ENCODE assay signal across 9 mouse cellular contexts in the genomic region with DNA sequence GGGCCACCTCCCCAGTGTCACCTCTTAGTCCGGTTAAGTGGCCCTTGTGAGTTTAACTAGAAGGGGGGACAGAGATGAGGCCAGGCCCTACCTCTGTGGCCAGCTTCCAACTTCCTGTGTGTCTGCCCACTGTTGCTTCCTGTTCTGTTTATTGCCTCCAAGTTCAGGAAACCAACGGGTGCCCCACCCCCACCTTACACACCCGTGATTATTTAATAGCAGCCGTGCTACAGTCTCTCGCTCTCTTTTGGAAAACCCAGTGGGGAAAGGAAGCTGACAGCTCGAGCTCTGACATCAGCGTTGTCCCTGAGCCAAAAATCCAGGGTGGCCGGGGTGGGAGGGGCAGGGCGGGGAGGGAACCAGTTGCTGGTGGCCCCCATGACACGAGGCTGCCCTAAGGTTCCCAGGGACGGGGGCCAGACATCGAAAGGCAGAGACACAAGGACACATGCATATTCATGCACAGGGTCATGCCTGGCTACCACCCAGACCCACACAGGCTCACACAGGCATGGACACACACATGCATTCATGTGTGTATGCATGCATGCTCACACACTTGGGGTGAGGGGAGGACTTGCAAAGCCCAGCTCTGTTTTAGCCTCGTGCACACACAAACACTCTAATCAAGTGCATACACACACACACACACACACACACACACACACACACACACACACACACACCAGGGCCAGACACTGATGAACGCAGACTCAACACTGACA. TPM values are rescaled to one million over a fixed set of nuclear protein-coding genes. Genes with fewer than 3 reads are reported as not detected.
DNase-seq lines count a peak whose midpoint lies in the region; ATAC-seq and TF ChIP-seq lines count a peak whose summit lies in the region.
"Had no signal": no experiment of that assay in that cellular context is flagged by ENCODE, and none has a peak within 500 bp of the region (broad histone marks: within the 10 kb centered on the region; RNA-seq: fewer than 3 reads in every experiment).

No protein-coding gene starts in this region.

- intact Hi-C loops in heart, postnatal 25 days (cut with DNase I) = no loop called here
- intact Hi-C loops in left cerebral cortex, adult 2 months (cut with DNase I) = loop anchor here (10.0 kb wide), 1 partner anchor 604 kb away; no protein-coding TSS in a partner anchor

- peaks cover 10% of the 10 kb centered on the region for H3K27me3 ChIP-seq in heart, postnatal 0 days (ENCODE audit: control insufficient read depth, insufficient read depth, low read length)
- peaks cover 21% of the 10 kb centered on the region for H3K27me3 ChIP-seq in limb, embryonic 13.5 days
- peaks cover 19% of the 10 kb centered on the region for H3K27me3 ChIP-seq in midbrain, postnatal 0 days (ENCODE audit: insufficient read depth, low read length)

- H3K4me1 ChIP-seq in heart, postnatal 0 days (ENCODE audit: control insufficient read depth, insufficient read depth) = peaks cover 31% of the 10 kb centered on the region
- H3K4me1 ChIP-seq in limb, embryonic 13.5 days = peaks cover 47% of the 10 kb centered on the region
- 0 out of 2 replicates have a peak, but pooled peaks cover 5% of the 10 kb centered on the region for H3K4me1 ChIP-seq in midbrain, postnatal 0 days (ENCODE audit: insufficient read depth, low read length)

- no peaks in the 10 kb centered on the region for H3K36me3 ChIP-seq in heart, postnatal 0 days (replicated peaks; ENCODE audit: control insufficient read depth, insufficient read depth, low read length)
- no peaks in the 10 kb centered on the region for H3K36me3 ChIP-seq in limb, embryonic 13.5 days
- H3K36me3 ChIP-seq in midbrain, postnatal 0 days (ENCODE audit: insufficient read depth, low read length) = no peaks in the 10 kb centered on the region

- peak overlapping the region; percentile 43 for H3K4me2 ChIP-seq in heart, postnatal 0 days (ENCODE audit: low read depth, low read length)
- peak overlapping the region; percentile 25 for H3K4me2 ChIP-seq in limb, embryonic 13.5 days (replicated peaks)
- H3K4me2 ChIP-seq in midbrain, postnatal 0 days (ENCODE audit: low read depth, low read length, poor library complexity, severe bottlenecking) = no peak overlapping the region; the same call in 1 of the 2 replicates

- no peak for TF ChIP-seq CTCF in heart, postnatal 0 days (IDR thresholded peaks at IDR 0.05; ENCODE audit: low read depth)
- no peak for TF ChIP-seq CTCF in midbrain, postnatal 0 days (IDR thresholded peaks at IDR 0.05)
- TF ChIP-seq CTCF in left cerebral cortex, adult 2 months (IDR thresholded peaks at IDR 0.05) = no peak

- no peaks in the 10 kb centered on the region for H3K9me3 ChIP-seq in heart, postnatal 0 days (replicated peaks; ENCODE audit: control insufficient read depth, low read length)
- H3K9me3 ChIP-seq in limb, embryonic 13.5 days = no peaks in the 10 kb centered on the region
- no peaks in the 10 kb centered on the region for H3K9me3 ChIP-seq in midbrain, postnatal 0 days (ENCODE audit: low read length)

- WGBS in heart, postnatal 0 days = 11% methylated on average over 14 of the region's 14 CpGs
- WGBS in limb, embryonic 13.5 days = 26% methylated on average over 14 of the region's 14 CpGs
- 37% methylated on average over 14 of the region's 14 CpGs for WGBS in midbrain, postnatal 0 days

- DNase-seq in heart, adult 11 months = peak; percentile 98
- DNase-seq in heart, postnatal 25 days (ENCODE audit: low spot score) = no peak
- peak; percentile 43 for DNase-seq in adrenal gland, postnatal 25 days
- DNase-seq in heart, postnatal 0 days (ENCODE audit: low spot score) = peak; percentile 58
- DNase-seq in midbrain, postnatal 0 days (ENCODE audit: low spot score) = peak; percentile 17
- no peak for DNase-seq in ovary, postnatal 36 days (ENCODE audit: low spot score)
- DNase-seq in left cerebral cortex, adult 2 months (ENCODE audit: extremely low spot score in 1 of 2, low spot score in 2 of 2) = no peak

- TF ChIP-seq EP300 in heart, postnatal 0 days (IDR thresholded peaks at IDR 0.05; ENCODE audit: low read depth) = no peak

- H3K27ac ChIP-seq in heart, postnatal 0 days (ENCODE audit: low read depth) = no peak overlapping the region
- peak overlapping the region; percentile 22; the same call in 1 of the 2 replicates for H3K27ac ChIP-seq in limb, embryonic 13.5 days
- H3K27ac ChIP-seq in midbrain, postnatal 0 days (ENCODE audit: low read depth, low read length) = no peak overlapping the region
- H3K27ac ChIP-seq in left cerebral cortex, adult 2 months = no peak overlapping the region

- H3K4me3 ChIP-seq in heart, postnatal 0 days (ENCODE audit: low read depth, low read length) = no peak overlapping the region
- H3K4me3 ChIP-seq in limb, embryonic 13.5 days = no peak overlapping the region
- no peak overlapping the region for H3K4me3 ChIP-seq in midbrain, postnatal 0 days (ENCODE audit: low read depth, low read length)
- no peak overlapping the region for H3K4me3 ChIP-seq in left cerebral cortex, adult 2 months

- H3K9ac ChIP-seq in heart, postnatal 0 days (replicated peaks; ENCODE audit: low read depth, low read length) = 0 out of 2 replicates have a peak overlapping the region, but pooled peaks have one; percentile 8
- no peak overlapping the region; the same call in 1 of the 2 replicates for H3K9ac ChIP-seq in limb, embryonic 13.5 days
- H3K9ac ChIP-seq in midbrain, postnatal 0 days (replicated peaks; ENCODE audit: low read length, poor library complexity, severe bottlenecking) = no peak overlapping the region

- no peak for ATAC-seq in heart, postnatal 0 days (ENCODE audit: insufficient read depth, low read depth)
- no peak for ATAC-seq in limb, embryonic 13.5 days (ENCODE audit: low FRiP score, low read depth)
- ATAC-seq in midbrain, postnatal 0 days (ENCODE audit: low FRiP score) = peak; percentile 5; the same call in 1 of the 2 replicates

RNA-seq across cellular contexts. Expression of a gene that starts 3.3 kb away (rescaled TPM):
- under 1 TPM; 0.17 to 0.55 TPM for total RNA-seq in heart, postnatal 25 days (2021)
- 0.09 TPM in 1 of 2 replicates, not detected in the other for total RNA-seq in adrenal gland, postnatal 25 days (2021)
- total RNA-seq in heart, postnatal 0 days (2014; rRNA removed; ENCODE audit: low replicate concordance) = 0.54 and 0.73 TPM in 2 replicates
- 0.32 and 0.71 TPM in 2 replicates for polyA plus RNA-seq in heart, postnatal 0 days (2015; fragmentation: Nextera tagmentation; extraction: Ambion mirVana)
- polyA plus RNA-seq in limb, embryonic 13.5 days (2015; fragmentation: Nextera tagmentation; extraction: Ambion mirVana) = 0.08 TPM in 2 replicates
- total RNA-seq in midbrain, postnatal 0 days (2014; rRNA removed) = 0.05 TPM in 2 replicates
- 0.05 TPM in 1 of 2 replicates, not detected in the other for polyA plus RNA-seq in midbrain, postnatal 0 days (2015; fragmentation: Nextera tagmentation; extraction: Ambion mirVana)
- 1 to 10 TPM in 1 of 2 experiments, under 1 TPM in 1; 0.70 to 1.2 TPM for total RNA-seq in left cerebral cortex, adult 2 months (2021)
- total RNA-seq: liver, adult 2 months had no signal

RNA-seq across cellular contexts. Expression of a gene that starts 24.4 kb away (rescaled TPM):
- not detected for total RNA-seq in heart, postnatal 25 days (2021)
- not detected in 2 replicates for total RNA-seq in adrenal gland, postnatal 25 days (2021)
- total RNA-seq in heart, postnatal 0 days (2014; rRNA removed; ENCODE audit: low replicate concordance) = 0.84 TPM in 1 of 2 replicates, not detected in the other
- 0.10 TPM in 1 of 2 replicates, not detected in the other for polyA plus RNA-seq in heart, postnatal 0 days (2015; fragmentation: Nextera tagmentation; extraction: Ambion mirVana)
- 0.06 TPM in 1 of 2 replicates, not detected in the other for polyA plus RNA-seq in limb, embryonic 13.5 days (2015; fragmentation: Nextera tagmentation; extraction: Ambion mirVana)
- total RNA-seq in midbrain, postnatal 0 days (2014; rRNA removed) = 0.16 TPM in 1 of 2 replicates, not detected in the other
- polyA plus RNA-seq in midbrain, postnatal 0 days (2015; fragmentation: Nextera tagmentation; extraction: Ambion mirVana) = 0.10 and 0.14 TPM in 2 replicates
- not detected for total RNA-seq in left cerebral cortex, adult 2 months (2021)
- total RNA-seq: liver, adult 2 months had no signal
- polyA plus RNA-seq: liver, adult 2 months had no signal

RNA-seq across cellular contexts. Expression of a gene that starts 42.6 kb away (rescaled TPM):
- 1 to 10 TPM; 3.8 to 7.4 TPM for total RNA-seq in heart, postnatal 25 days (2021)
- 3.0 and 4.1 TPM in 2 replicates for total RNA-seq in adrenal gland, postnatal 25 days (2021)
- total RNA-seq in heart, postnatal 0 days (2014; rRNA removed; ENCODE audit: low replicate concordance) = 25.1 and 32.6 TPM in 2 replicates
- 8.1 and 8.4 TPM in 2 replicates for polyA plus RNA-seq in heart, postnatal 0 days (2015; fragmentation: Nextera tagmentation; extraction: Ambion mirVana)
- 4.5 and 4.7 TPM in 2 replicates for polyA plus RNA-seq in limb, embryonic 13.5 days (2015; fragmentation: Nextera tagmentation; extraction: Ambion mirVana)
- 9.7 and 10.6 TPM in 2 replicates for total RNA-seq in midbrain, postnatal 0 days (2014; rRNA removed)
- polyA plus RNA-seq in midbrain, postnatal 0 days (2015; fragmentation: Nextera tagmentation; extraction: Ambion mirVana) = 4.9 and 7.5 TPM in 2 replicates
- 1 to 10 TPM; 3.9 to 4.2 TPM for total RNA-seq in left cerebral cortex, adult 2 months (2021)

Comparison
In these comparisons a context has a peak if more than half of its experiments do, and no peak if none do; other contexts are left out.
1. DNase-seq: peak in heart, adult 11 months (single experiment), adrenal gland, postnatal 25 days (single experiment), heart, postnatal 0 days (single experiment) and midbrain, postnatal 0 days (single experiment); none in heart, postnatal 25 days (single experiment), ovary, postnatal 36 days (single experiment) and left cerebral cortex, adult 2 months (0 of 2).